Mouse (Mus musculus) forebrain, postnatal 0 days (tissue): ENCODE measurements around the gene Nup35. TPM values are rescaled to one million over a fixed set of nuclear protein-coding genes. Genes with fewer than 3 reads are reported as not detected.

Experiments used
- ATAC-seq: fragments of 200-750 bp; cut with Nextera tagmentation; 2 replicates; pipeline ENCODE4 v1.8.0; 2017; ENCODE audit warnings: mild to moderate bottlenecking, moderate library complexity
- DNase-seq: peaks from one replicate; pipeline ENCODE4 v3.0.0-alpha.2; 2015
- H3K27ac ChIP-seq: fragments of 300-500 bp; sonication (generic); 2 replicates; pipeline ENCODE4 v1.5.1; 2014; ENCODE audit warnings: low read depth, mild to moderate bottlenecking, antibody characterized with exemption, low read length, moderate library complexity, mixed read lengths
- H3K27me3 ChIP-seq: fragments of 300-500 bp; sonication (generic); 2 replicates; pipeline ENCODE4 v1.6.1; 2014; ENCODE audit warnings: mild to moderate bottlenecking, low read length, mixed read lengths; ENCODE audit not compliant: insufficient read depth
- H3K36me3 ChIP-seq: fragments of 300-500 bp; sonication (generic); 2 replicates; pipeline ENCODE4 v1.6.1; 2014; ENCODE audit warnings: mild to moderate bottlenecking, moderate library complexity; ENCODE audit not compliant: insufficient read depth
- H3K4me1 ChIP-seq: fragments of 300-500 bp; sonication (generic); 2 replicates; pipeline ENCODE4 v1.6.1; 2014; ENCODE audit warnings: antibody characterized with exemption; ENCODE audit not compliant: insufficient read depth
- H3K4me2 ChIP-seq: fragments of 300-500 bp; sonication (generic); 2 replicates; pipeline ENCODE4 v1.6.1; 2014; ENCODE audit warnings: low read depth, mild to moderate bottlenecking, moderate library complexity
- H3K4me3 ChIP-seq: fragments of 300-500 bp; sonication (generic); 2 replicates; pipeline ENCODE4 v1.5.1; 2014; ENCODE audit warnings: low read depth, low read length, mixed read lengths
- H3K9ac ChIP-seq: fragments of 300-500 bp; sonication (generic); 2 replicates; pipeline ENCODE4 v1.6.1; 2014; ENCODE audit warnings: mild to moderate bottlenecking
- H3K9me3 ChIP-seq: fragments of 300-500 bp; sonication (generic); 2 replicates; pipeline ENCODE4 v1.6.1; 2016; ENCODE audit warnings: low read length
- CTCF ChIP-seq: sonication (generic); IDR thresholded peaks from 2 replicates; pipeline ENCODE4 v1.5.1; 2016; ENCODE audit warnings: antibody characterized with exemption, control low read depth, low read depth
- WGBS: fragments of 180-500 bp; shearing (Covaris S2); extraction: QIAGEN DNeasy Blood & Tissue Kit; methylation state at CpG from one replicate; pipeline ENCODE4 v1.1.7; 2014; 5-methylcytosine and 5-hydroxymethylcytosine counted together
- polyA plus RNA-seq: library from polyadenylated mRNA; unstranded; fragments of >200 nt; fragmentation: Nextera tagmentation; extraction: Ambion mirVana; gene quantifications from 2 replicates; pipeline ENCODE4 v1.2.1, GENCODE M21; 2015
- total RNA-seq: library from RNA; depleted of rRNA; stranded (reverse); fragments of >200 nt; gene quantifications from 2 replicates; pipeline ENCODE4 v1.2.3, GENCODE M21; 2014

Nup35 gene
- total and polyA plus RNA-seq, 2 experiments from 2014 or later = 33.8 to 46.1 TPM

- TF ChIP-seq CTCF = no peak
- under 1% methylated on average over 45 of the region's 45 CpGs for WGBS
- Histone ChIP-seq H3K4me3 (peak overlapping the region; percentile 65), H3K27ac (peak overlapping the region; percentile 77), H3K9ac (peak overlapping the region; percentile 60), H3K4me2 (peak overlapping the region; percentile 58), H3K27me3 (no peaks in the 10 kb centered on the region), H3K9me3 (no peaks in the 10 kb centered on the region), H3K36me3 (peaks cover 3% of the 10 kb centered on the region; the same call in 1 of the 2 replicates), H3K4me1 (0 out of 2 replicates have a peak, but pooled peaks cover 9% of the 10 kb centered on the region)
- ATAC-seq (peak; percentile 99), DNase-seq (peak; percentile 97)
Measured at GRCm38 (mm10) chr2:80638364-80639241, 21.6 kb downstream of the Nup35 start.

DNA sequence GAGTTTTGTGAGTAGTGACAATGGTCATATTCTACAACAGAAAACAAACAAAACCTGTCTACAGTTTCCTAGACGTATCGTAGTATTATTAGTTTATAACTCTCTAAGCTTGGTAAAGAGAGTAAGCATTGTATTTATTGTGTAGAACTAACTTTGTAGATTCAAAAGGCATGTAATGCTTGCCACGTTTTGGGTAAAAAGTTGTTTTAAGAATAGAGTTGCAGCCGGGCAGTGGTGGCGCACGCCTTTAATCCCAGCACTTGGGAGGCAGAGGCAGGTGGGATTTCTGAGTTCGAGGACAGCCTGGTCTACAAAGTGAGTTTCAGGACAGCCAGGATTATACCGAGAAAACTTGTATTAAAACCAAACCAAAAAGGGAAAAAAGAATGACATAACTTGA is 22.4 kb downstream of the Nup35 start:
- peak overlapping the region; percentile 65 for H3K4me3 ChIP-seq
- H3K4me1 ChIP-seq = 0 out of 2 replicates have a peak, but pooled peaks cover 9% of the 10 kb centered on the region
- H3K9me3 ChIP-seq = no peaks in the 10 kb centered on the region
- H3K9ac ChIP-seq = peak overlapping the region; percentile 60; the same call in 1 of the 2 replicates
- peaks cover 10% of the 10 kb centered on the region for H3K36me3 ChIP-seq
- no peak for TF ChIP-seq CTCF
- peak overlapping the region; percentile 58 for H3K4me2 ChIP-seq
- ATAC-seq (no peak), DNase-seq (no peak)
- WGBS = 9% methylated on average over 8 of the region's 8 CpGs
- H3K27me3 ChIP-seq = no peaks in the 10 kb centered on the region
- no peak overlapping the region for H3K27ac ChIP-seq

DNA sequence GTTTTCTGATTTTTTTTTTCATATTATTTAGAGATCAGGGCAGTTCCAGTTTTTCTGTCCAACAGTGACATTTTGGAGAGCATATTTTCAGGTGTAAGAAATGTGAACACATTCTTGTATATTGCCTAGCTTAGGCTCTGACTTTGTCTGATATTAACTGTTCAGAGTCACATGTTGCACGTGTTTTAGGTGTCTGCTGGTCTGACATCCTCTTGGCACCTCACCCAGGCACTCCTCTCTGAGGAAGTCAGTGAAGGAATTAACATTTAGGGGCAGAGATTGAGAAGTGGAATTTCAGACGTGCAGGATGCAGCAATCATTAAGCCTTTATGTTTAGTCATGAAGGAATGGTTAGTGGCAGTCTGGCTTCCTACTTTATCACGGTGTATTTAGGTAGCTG is 22.8 kb downstream of the Nup35 start:
- H3K36me3 ChIP-seq = peaks cover 11% of the 10 kb centered on the region
- H3K4me3 ChIP-seq = no peak overlapping the region
- DNase-seq = no peak
- H3K4me1 ChIP-seq = 0 out of 2 replicates have a peak, but pooled peaks cover 9% of the 10 kb centered on the region
- no peak for ATAC-seq
- TF ChIP-seq CTCF = no peak
- WGBS = 53% methylated on average over 3 of the region's 3 CpGs
- peak overlapping the region; percentile 13; the same call in 1 of the 2 replicates for H3K4me2 ChIP-seq
- no peaks in the 10 kb centered on the region for H3K27me3 ChIP-seq
- H3K9me3 ChIP-seq = no peaks in the 10 kb centered on the region
- no peak overlapping the region for H3K27ac ChIP-seq
- H3K9ac ChIP-seq = no peak overlapping the region

- H3K4me3 ChIP-seq = no peak overlapping the region
Measured at GRCm38 (mm10) chr2:80661414-80661813, 44.4 kb downstream of the Nup35 start.

DNA sequence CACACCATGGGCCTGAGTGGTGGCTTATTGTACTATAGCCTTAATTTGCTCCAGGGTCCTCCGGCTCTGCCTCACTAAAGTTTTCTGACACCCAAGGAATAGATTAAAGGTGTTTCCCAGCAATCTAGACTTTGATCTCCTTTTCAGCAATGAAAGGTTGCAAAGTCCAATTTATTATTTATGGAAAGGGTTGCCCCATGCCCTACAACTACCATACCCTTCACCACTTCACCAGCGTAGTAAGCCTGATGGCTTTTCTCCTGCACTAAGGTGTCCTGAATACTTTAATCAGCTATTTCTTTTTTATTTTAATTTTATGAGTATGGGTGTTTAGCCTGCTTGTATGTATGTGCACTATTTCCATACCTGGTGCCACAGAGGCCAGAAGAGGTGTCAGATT is 45.6 kb downstream of the Nup35 start:
- TF ChIP-seq CTCF = no peak
- no peak for DNase-seq
- no peak overlapping the region for H3K27ac ChIP-seq
- H3K4me3 ChIP-seq = no peak overlapping the region
- H3K9ac ChIP-seq = no peak overlapping the region
- H3K9me3 ChIP-seq = no peaks in the 10 kb centered on the region
- H3K36me3 ChIP-seq = peaks cover 7% of the 10 kb centered on the region; the same call in 1 of the 2 replicates
- 96% methylated on average over 2 of the region's 2 CpGs for WGBS
- H3K4me2 ChIP-seq = no peak overlapping the region
- H3K27me3 ChIP-seq = no peaks in the 10 kb centered on the region
- no peaks in the 10 kb centered on the region for H3K4me1 ChIP-seq
- ATAC-seq = no peak

More at GRCm38 (mm10) chr2:80661414-80661813, 44.4 kb downstream of the Nup35 start:
- ATAC-seq (no peak), DNase-seq (no peak)
- Histone ChIP-seq H3K27me3 (no peaks in the 10 kb centered on the region), H3K9ac (no peak overlapping the region), H3K4me1 (no peaks in the 10 kb centered on the region), H3K4me2 (no peak overlapping the region), H3K27ac (no peak overlapping the region), H3K36me3 (peaks cover 10% of the 10 kb centered on the region), H3K9me3 (no peaks in the 10 kb centered on the region)
- no peak for TF ChIP-seq CTCF

- Histone ChIP-seq H3K36me3 (no peaks in the 10 kb centered on the region; the same call in 1 of the 2 replicates), H3K4me3 (no peak overlapping the region), H3K4me1 (no peaks in the 10 kb centered on the region), H3K9me3 (no peaks in the 10 kb centered on the region), H3K9ac (no peak overlapping the region), H3K4me2 (no peak overlapping the region), H3K27me3 (no peaks in the 10 kb centered on the region), H3K27ac (no peak overlapping the region)
- peak; percentile 46 for DNase-seq
- WGBS = 48% methylated on average over 5 of the region's 5 CpGs
- ATAC-seq = 0 out of 2 replicates have a peak, but pooled peaks have one; percentile 40
- no peak for TF ChIP-seq CTCF
Measured at GRCm38 (mm10) chr2:80667396-80667964, 50.4 kb downstream of the Nup35 start.
